Comparison of ENCODE assay signal across 8 mouse cellular contexts in genomic region chr5:114594741-114595241, GRCm38 (mm10). TPM values are rescaled to one million over a fixed set of nuclear protein-coding genes. Genes with fewer than 3 reads are reported as not detected.
DNase-seq lines count a peak whose midpoint lies in the region; ATAC-seq and TF ChIP-seq lines count a peak whose summit lies in the region.

No protein-coding gene starts in this region.

- no peak for TF ChIP-seq CTCF in lung, adult 2 months (IDR thresholded peaks at IDR 0.05; ENCODE audit: insufficient read depth, low read length)
- TF ChIP-seq CTCF in stomach, postnatal 0 days (IDR thresholded peaks at IDR 0.05; ENCODE audit: low read depth) = 0 out of 2 replicates have a peak, but pooled peaks have one; percentile 1
- TF ChIP-seq CTCF in left cerebral cortex, adult 2 months (IDR thresholded peaks at IDR 0.05) = no peak

- TF ChIP-seq EP300 in stomach, postnatal 0 days (optimal IDR thresholded peaks at IDR 0.05) = no peak

- intact Hi-C loops in left cerebral cortex, adult 2 months (cut with DNase I) = no loop called here

- no peak overlapping the region for H3K9ac ChIP-seq in embryonic facial prominence, embryonic 14.5 days (ENCODE audit: low read depth, low read length)
- H3K9ac ChIP-seq in stomach, postnatal 0 days (ENCODE audit: low read length) = peak overlapping the region; percentile 27; the same call in 1 of the 2 replicates

- no peak overlapping the region for H3K27ac ChIP-seq in embryonic facial prominence, embryonic 14.5 days (replicated peaks; ENCODE audit: low read depth, low read length)
- peak overlapping the region; percentile 81 for H3K27ac ChIP-seq in stomach, postnatal 0 days (replicated peaks)
- no peak overlapping the region for H3K27ac ChIP-seq in left cerebral cortex, adult 2 months

- ATAC-seq in CD4-positive, CD25-positive, alpha-beta regulatory T cell, adult 4 months = peak; percentile 71
- ATAC-seq in embryonic facial prominence, embryonic 14.5 days (ENCODE audit: low read depth) = no peak
- peak; percentile 58; the same call in 1 of the 2 replicates for ATAC-seq in stomach, postnatal 0 days (ENCODE audit: low FRiP score, low TSS enrichment)

- H3K9me3 ChIP-seq in embryonic facial prominence, embryonic 14.5 days (ENCODE audit: control insufficient read depth, low read length) = no peaks in the 10 kb centered on the region
- H3K9me3 ChIP-seq in stomach, postnatal 0 days (ENCODE audit: control insufficient read depth, low read length) = no peaks in the 10 kb centered on the region

- H3K27me3 ChIP-seq in embryonic facial prominence, embryonic 14.5 days (replicated peaks; ENCODE audit: control insufficient read depth, insufficient read depth, low read length) = no peaks in the 10 kb centered on the region
- no peaks in the 10 kb centered on the region for H3K27me3 ChIP-seq in stomach, postnatal 0 days (ENCODE audit: control insufficient read depth, insufficient read depth, low read length)

- peak; percentile 34; the same call in 1 of the 2 replicates for TF ChIP-seq POLR2A in lung, adult 2 months (IDR thresholded peaks at IDR 0.05; ENCODE audit: borderline replicate concordance, extremely low read depth, low read depth, low read length)

- 44% methylated on average over 15 of the region's 15 CpGs for WGBS in embryonic facial prominence, embryonic 14.5 days
- WGBS in lung, adult 2 months = 18% methylated on average over 15 of the region's 15 CpGs
- WGBS in stomach, postnatal 0 days = 26% methylated on average over 15 of the region's 15 CpGs

- H3K4me1 ChIP-seq in embryonic facial prominence, embryonic 14.5 days (ENCODE audit: control insufficient read depth, insufficient read depth, low read length) = peaks cover 24% of the 10 kb centered on the region; the same call in 1 of the 2 replicates
- H3K4me1 ChIP-seq in lung, adult 2 months (ENCODE audit: control insufficient read depth, insufficient read depth, low read length) = peaks cover 32% of the 10 kb centered on the region
- H3K4me1 ChIP-seq in stomach, postnatal 0 days (replicated peaks; ENCODE audit: control insufficient read depth, insufficient read depth) = peaks cover 9% of the 10 kb centered on the region; the same call in 1 of the 2 replicates

- no peaks in the 10 kb centered on the region for H3K36me3 ChIP-seq in embryonic facial prominence, embryonic 14.5 days (ENCODE audit: control insufficient read depth, insufficient read depth, low read length)
- H3K36me3 ChIP-seq in stomach, postnatal 0 days (ENCODE audit: control insufficient read depth, insufficient read depth, low read length) = no peaks in the 10 kb centered on the region

- peak; percentile 72 for DNase-seq in embryonic facial prominence, embryonic 14.5 days (ENCODE audit: low spot score)
- peak; percentile 66 for DNase-seq in kidney, adult 11 months
- DNase-seq in lung, adult 2 months = no peak
- no peak for DNase-seq in stomach, postnatal 0 days (ENCODE audit: low spot score)
- no peak for DNase-seq in left cerebral cortex, adult 2 months (ENCODE audit: extremely low spot score in 1 of 2, low spot score in 2 of 2)
- no peak for DNase-seq in urinary bladder, postnatal 25 days (ENCODE audit: low spot score)
- DNase-seq in cerebellum, adult 18-20 months = no peak

- peak overlapping the region; percentile 28 for H3K4me2 ChIP-seq in embryonic facial prominence, embryonic 14.5 days (ENCODE audit: low read depth, low read length)
- H3K4me2 ChIP-seq in stomach, postnatal 0 days (replicated peaks; ENCODE audit: low read depth) = peak overlapping the region; percentile 31

- no peak overlapping the region for H3K4me3 ChIP-seq in embryonic facial prominence, embryonic 14.5 days (ENCODE audit: low read depth, low read length)
- H3K4me3 ChIP-seq in lung, adult 2 months (replicated peaks; ENCODE audit: extremely low read depth, low read depth, low read length) = peak overlapping the region; percentile 34
- H3K4me3 ChIP-seq in stomach, postnatal 0 days (ENCODE audit: low read depth, low read length) = no peak overlapping the region
- no peak overlapping the region for H3K4me3 ChIP-seq in left cerebral cortex, adult 2 months

RNA-seq across cellular contexts. Expression of gene Fam222a, which starts 27.0 kb away (rescaled TPM):
- polyA plus RNA-seq in CD4-positive, CD25-positive, alpha-beta regulatory T cell, adult 4 months (2017; shearing (Covaris generic)) = not detected
- 1.4 and 1.6 TPM in 2 replicates for polyA plus RNA-seq in embryonic facial prominence, embryonic 14.5 days (2014; fragmentation: Nextera tagmentation; extraction: Ambion mirVana)
- polyA plus RNA-seq in lung, adult 2 months (2012; rRNA removed) = 7.6 and 8.0 TPM in 2 replicates
- 0.79 and 0.98 TPM in 2 replicates for polyA plus RNA-seq in stomach, postnatal 0 days (2015; fragmentation: Nextera tagmentation; extraction: Ambion mirVana)
- total RNA-seq in left cerebral cortex, adult 2 months (2021) = 1 to 10 TPM; 7.9 to 9.0 TPM

Comparison
In these comparisons a context has a peak if more than half of its experiments do, and no peak if none do; other contexts are left out.
1. DNase-seq: peak in embryonic facial prominence, embryonic 14.5 days (single experiment) and kidney, adult 11 months (single experiment); none in lung, adult 2 months (single experiment), stomach, postnatal 0 days (single experiment), left cerebral cortex, adult 2 months (0 of 2), urinary bladder, postnatal 25 days (single experiment) and cerebellum, adult 18-20 months (0 of 2).